Mouse (Mus musculus) neural tube, embryonic 10.5 days (tissue): Measurements from ENCODE around the gene Ldlrad3.

Source experiments
- DNase-seq: peaks from one replicate; pipeline ENCODE4 v3.0.0-alpha.2; 2017; ENCODE audit warnings: low spot score; ENCODE audit errors: extremely low spot score

Ldlrad3 gene

GRCm38 (mm10) chr2:102038229-102038894 is 147.8 kb downstream of the Ldlrad3 start:
- DNase-seq: no peak

DNA sequence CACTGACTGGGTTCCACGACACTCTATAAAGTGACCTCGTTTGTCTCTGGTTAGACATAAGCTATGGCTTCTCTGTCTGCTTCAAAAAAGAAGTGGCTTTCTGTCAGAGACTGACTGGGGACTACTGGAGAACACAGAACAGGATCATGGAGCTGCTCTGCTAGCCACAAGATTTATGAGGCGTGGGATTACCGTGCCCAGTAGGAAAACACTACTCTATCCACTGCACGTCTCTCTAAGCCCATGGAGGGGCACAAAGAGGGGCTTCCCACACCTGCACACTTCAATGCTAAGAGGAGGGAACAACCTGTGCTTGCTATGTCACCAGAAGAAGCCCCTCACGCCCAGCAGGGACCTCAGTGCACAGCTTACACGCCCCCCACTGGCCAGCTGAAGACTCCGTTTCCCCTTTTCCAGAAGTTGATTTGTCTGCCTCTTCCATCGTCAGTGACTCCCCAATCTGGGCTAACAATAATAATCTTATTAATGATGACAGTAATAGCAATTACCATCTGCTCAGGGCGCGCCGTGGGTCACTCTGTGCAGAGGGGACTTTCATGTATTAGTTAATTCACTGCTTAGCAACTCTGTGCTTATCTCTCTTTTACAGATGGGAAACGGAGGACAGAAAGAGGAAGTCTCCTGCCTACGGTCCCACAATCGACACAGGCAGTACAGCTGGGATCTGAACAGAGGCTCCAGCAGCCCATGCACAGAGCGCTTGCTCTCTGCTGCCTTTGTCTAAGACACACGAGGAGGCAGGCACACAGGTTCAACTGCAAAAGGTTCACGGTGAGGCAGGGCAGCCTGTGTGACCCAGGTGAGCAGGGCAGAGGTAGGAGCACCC is 149.3 kb downstream of the Ldlrad3 start:
- DNase-seq: peak; percentile 30

GRCm38 (mm10) chr2:102034513-102034879 is 151.7 kb downstream of the Ldlrad3 start:
- no peak for DNase-seq

DNA sequence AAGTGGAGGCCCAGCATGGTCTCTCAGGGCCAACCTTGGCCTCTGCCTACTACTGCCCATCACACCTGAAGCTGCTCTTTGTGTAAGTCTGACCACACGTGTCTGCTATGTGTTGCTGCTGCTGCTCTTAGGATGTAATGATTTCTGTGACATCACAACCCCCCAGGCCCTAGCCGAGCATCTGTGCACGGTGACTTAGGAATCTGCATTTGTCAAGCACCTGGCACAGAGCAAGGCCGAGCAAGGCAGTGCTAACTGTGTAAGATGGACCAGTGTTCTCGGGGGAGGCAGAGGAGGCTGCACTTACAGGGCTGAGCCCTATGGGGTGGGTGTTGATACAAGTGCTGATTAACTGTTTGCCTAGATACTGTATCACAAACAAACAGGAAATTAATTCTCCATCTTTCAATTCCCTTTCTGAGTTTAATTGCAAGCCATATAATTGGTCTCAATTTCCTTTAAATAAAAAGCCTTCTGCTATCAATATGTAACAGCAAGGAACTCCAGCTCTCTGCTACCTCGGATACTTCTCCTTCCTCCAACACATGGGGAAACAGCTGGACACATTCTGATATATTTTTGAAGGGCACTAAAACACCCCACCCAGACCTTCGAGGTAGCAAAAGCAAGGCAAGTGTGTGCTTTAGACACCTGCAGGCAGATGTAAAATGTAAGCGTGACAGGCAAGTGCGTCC is 152.2 kb downstream of the Ldlrad3 start:
- no peak for DNase-seq

- no peak for DNase-seq
Measured at GRCm38 (mm10) chr2:102032713-102033343, 153.4 kb downstream of the Ldlrad3 start.

DNA sequence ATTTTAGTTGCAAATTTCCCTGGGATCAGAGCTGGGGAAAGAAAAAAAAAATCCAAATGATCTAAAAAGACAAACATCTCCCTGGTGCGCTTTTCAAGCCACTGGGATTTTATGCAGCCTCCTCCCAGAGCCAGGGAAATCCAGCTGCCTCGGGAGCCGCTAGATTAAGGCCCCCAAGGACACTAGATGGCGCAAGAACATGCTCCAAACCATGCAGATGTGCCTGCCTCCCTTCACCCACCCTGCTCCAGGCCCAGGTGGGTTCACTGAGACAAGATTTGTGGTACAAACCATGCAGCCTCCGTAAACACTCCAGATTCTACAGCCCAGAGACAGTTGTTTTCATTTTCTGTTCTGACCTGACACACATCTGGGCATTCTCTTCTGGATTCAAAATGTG is 155.5 kb downstream of the Ldlrad3 start:
- DNase-seq: peak; percentile 49

GRCm38 (mm10) chr2:102030152-102030551 is 156.0 kb downstream of the Ldlrad3 start:
- no peak for DNase-seq

GRCm38 (mm10) chr2:102029682-102030081 is 156.5 kb downstream of the Ldlrad3 start:
- no peak for DNase-seq

DNA sequence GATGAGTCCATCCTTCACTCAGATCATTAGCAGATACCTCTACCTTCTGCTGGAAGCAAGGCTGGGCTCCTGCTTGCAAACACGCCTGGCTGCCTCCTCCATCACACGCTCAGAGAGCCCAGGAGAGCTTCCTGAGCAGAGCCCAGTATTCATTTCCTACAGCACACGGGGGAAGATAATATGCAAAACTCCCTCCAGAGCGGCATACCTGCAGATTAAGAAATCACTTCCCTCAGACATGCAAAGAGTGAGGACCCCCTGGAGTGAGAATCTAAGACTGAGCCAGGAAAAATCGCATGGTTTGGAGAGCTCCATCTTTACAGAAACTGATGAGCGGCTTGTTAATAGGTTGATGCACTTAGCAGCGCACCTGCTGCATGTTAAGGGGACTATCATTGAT is 158.9 kb downstream of the Ldlrad3 start:
- no peak for DNase-seq

GRCm38 (mm10) chr2:102026156-102026555 is 160.0 kb downstream of the Ldlrad3 start:
- no peak for DNase-seq

- no peak for DNase-seq
Measured at GRCm38 (mm10) chr2:102024483-102024882, 161.7 kb downstream of the Ldlrad3 start.

GRCm38 (mm10) chr2:102021371-102022084 is 164.7 kb downstream of the Ldlrad3 start:
- no peak for DNase-seq

DNA sequence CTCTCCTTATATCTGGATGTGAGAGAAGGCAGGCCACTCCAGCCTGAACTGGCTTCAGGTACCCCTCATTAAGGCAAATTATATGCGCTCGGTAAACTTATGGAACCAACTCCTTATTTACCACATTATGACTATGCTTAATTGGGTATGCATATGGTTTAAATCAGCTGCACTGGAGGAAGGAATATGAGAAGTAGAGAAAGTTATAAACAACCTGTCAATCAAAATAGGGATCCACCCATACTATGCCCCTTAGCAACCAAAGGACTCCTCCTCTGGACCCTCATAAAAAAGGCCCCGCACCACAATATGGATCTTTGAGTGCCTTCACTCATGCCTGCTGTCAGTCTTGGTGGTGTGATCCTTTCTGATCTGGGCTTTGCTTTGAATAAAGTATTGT is 165.6 kb downstream of the Ldlrad3 start:
- DNase-seq: no peak

GRCm38 (mm10) chr2:102014538-102015113 is 171.6 kb downstream of the Ldlrad3 start:
- DNase-seq: no peak

DNA sequence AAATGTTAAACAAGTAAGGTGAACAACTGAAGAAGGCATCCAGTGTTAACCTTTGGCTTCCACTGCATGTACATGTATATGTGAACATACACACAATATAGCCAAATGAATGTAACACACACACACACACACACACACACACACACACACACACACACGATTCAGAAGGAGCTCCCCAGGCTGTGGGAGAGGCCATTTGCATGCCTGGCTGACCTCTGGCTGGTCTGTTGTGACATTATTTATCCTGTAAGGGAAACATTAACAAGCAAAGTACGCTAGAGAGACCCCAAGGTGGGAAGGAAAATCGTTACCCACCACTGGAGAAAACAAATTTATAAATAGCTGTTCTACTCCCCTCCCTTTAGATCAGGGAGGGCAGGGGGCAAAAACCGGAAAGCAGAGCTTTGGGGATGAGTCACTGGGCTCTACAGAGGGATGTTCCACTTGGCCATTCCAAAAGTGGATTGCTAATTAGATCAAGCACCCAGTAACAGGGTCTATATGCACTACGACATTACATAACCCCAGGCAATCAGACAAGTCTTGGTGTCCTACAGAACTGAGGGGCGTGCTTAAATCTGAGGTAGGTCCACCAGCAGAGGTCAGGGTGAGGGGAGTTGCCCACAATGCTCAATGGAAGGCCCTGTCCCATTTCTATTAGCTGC is 174.7 kb downstream of the Ldlrad3 start:
- no peak for DNase-seq

DNA sequence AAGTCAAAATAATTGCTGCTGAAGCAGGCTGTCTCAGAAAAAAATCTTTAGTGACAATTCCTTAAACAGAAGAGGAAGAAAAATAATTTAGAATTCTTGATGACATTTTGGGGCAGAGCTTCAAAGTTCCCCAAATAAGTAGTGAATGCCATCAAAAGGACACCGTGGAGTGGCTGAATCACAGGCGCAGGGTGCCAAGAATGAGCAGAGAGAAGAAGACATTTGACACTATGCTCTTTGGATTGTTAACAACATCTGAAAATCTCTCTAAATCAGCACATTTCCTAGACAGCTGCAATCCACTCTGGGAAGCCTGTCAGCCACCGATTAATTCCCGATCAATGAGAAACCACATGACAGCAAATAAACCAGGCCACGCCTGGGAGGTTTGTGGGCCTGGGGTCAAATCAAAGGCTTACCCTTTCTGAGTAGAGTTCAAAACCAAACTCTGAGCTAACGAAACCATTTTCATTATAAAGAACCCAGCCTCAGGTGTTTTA is 176.4 kb downstream of the Ldlrad3 start:
- DNase-seq: no peak

DNA sequence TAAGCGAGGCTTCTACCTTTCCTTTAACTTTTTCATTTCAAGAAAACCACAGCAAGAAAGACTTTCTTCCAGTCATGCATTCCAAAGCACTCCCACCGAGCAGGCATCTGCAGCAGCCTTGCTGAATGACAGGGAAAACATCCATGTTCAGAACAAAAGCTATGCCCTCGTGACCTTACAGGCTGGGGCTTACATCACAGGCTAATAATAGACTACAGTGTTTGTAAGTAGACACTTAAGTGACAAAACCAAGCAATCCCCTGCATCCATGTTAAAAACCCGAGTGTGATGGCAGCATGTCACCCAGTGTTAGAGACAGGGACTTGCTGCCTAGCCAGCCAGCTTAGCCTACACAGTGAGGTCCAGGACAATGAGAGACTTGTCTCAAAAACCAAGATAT is 180.0 kb downstream of the Ldlrad3 start:
- peak; percentile 42 for DNase-seq

DNA sequence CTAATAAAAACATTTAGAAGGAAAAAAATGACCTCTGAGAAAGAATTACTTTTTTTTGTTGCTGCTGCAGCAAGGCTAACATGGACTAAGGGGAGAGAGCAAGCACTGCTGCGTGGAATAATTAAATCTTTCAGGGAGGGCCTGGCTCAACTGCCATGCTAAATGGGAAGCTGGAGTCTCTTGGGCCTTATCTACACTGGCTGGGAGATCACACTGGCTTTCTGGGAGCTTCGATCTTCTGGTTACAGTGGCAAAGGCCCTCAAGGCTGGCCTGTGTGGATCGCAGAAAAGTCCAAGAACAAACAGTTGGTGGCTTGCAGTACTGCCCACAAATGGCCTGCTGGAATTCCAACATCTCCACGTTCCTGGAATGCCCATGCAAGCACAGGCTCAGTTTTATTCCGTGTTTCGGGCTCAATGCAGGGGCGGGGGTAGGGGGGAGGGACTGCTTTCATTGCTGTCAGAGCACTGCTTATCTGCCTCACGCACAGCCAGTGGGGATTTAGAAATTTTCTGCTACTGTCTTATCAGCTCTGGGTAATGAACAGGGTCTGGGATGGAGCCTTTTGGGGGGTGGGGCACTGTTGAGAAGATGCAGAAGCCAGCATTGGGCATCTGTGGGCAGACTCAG is 180.7 kb downstream of the Ldlrad3 start:
- DNase-seq: peak; percentile 26

GRCm38 (mm10) chr2:102003776-102004264 is 182.4 kb downstream of the Ldlrad3 start:
- DNase-seq: no peak
